Mouse (Mus musculus): ENCODE measurements around the gene Akap7.

Akap7 gene

GRCm38 (mm10) chr10:25307770-25308169 is at the start of gene Akap7:
TSS of gene Akap7 (minus strand) at chr10:25307870.
- DNase-seq, result no peak

- DNase-seq, result no peak
These were observed 46.7 kb upstream of the Akap7 start for GRCm38 (mm10) chr10:25354390-25354789.

GRCm38 (mm10) chr10:25353941-25354340 is 46.3 kb upstream of the Akap7 start:
- peak in 1 of 2 experiments; percentile 17 for DNase-seq

- no peak for DNase-seq
These were observed 35.1 kb upstream of the Akap7 start for GRCm38 (mm10) chr10:25342801-25343200.

GRCm38 (mm10) chr10:25340675-25341074 is 33.0 kb upstream of the Akap7 start:
- DNase-seq, result no peak

GRCm38 (mm10) chr10:25333390-25334079 is 25.9 kb upstream of the Akap7 start:
- DNase-seq, result no peak

- no peak for DNase-seq
These were observed 23.8 kb upstream of the Akap7 start for GRCm38 (mm10) chr10:25331321-25332049.

- no peak for DNase-seq
These were observed 22.4 kb upstream of the Akap7 start for GRCm38 (mm10) chr10:25330094-25330493.

GRCm38 (mm10) chr10:25327511-25327910 is 19.8 kb upstream of the Akap7 start:
- no peak for DNase-seq

GRCm38 (mm10) chr10:25325690-25326089 is 18.0 kb upstream of the Akap7 start:
- DNase-seq, result no peak

GRCm38 (mm10) chr10:25321198-25321597 is 13.5 kb upstream of the Akap7 start:
- DNase-seq, result no peak

- DNase-seq, result no peak
These were observed 11.9 kb upstream of the Akap7 start for GRCm38 (mm10) chr10:25319531-25319930.

GRCm38 (mm10) chr10:25318405-25318804 is 10.7 kb upstream of the Akap7 start:
- no peak for DNase-seq

GRCm38 (mm10) chr10:25317665-25318064 is 10.0 kb upstream of the Akap7 start:
- no peak for DNase-seq

GRCm38 (mm10) chr10:25313856-25314584 is 6.3 kb upstream of the Akap7 start:
- no peak for DNase-seq

- DNase-seq, result no peak
These were observed 4.0 kb upstream of the Akap7 start for GRCm38 (mm10) chr10:25311554-25312212.

- no peak for DNase-seq
These were observed 3.1 kb upstream of the Akap7 start for GRCm38 (mm10) chr10:25310736-25311135.

GRCm38 (mm10) chr10:25309996-25310395 is 2.3 kb upstream of the Akap7 start:
- no peak for DNase-seq

- DNase-seq, result no peak
These were observed 2.5 kb downstream of the Akap7 start for GRCm38 (mm10) chr10:25305146-25305545.

GRCm38 (mm10) chr10:25304608-25305007 is 3.1 kb downstream of the Akap7 start:
- no peak for DNase-seq

- no peak for DNase-seq
These were observed 8.6 kb downstream of the Akap7 start for GRCm38 (mm10) chr10:25299031-25299529.

GRCm38 (mm10) chr10:25298264-25298671 is 9.4 kb downstream of the Akap7 start:
- no peak for DNase-seq
